Mouse (Mus musculus): ENCODE data around the gene Nln. TPM values are rescaled to one million over a fixed set of nuclear protein-coding genes. Genes with fewer than 3 reads are reported as not detected.

Gene Nln
- total and polyA plus RNA-seq, 3 experiments, result 15.4 to 229 (median 16.1) TPM

DNA sequence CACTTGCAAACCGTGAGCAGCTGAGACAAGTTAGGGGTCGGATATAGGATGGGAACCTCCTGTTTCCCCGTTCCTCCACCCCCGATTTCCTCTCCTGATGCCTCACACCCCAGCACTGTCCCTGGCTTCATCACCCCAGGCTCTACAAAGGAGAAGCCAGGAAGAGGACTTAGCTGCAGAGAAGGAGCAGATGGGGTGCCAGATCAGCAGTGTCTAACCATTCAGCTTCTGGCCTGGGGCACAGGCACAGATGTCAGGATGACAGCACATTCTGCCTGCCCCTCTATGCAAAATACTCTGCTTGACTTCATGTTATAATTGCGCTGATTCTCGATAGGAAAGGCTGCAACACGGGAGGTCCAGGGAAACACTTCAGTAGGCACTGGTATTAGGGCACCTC, 71.1 kb downstream of the Nln start:
- Histone ChIP-seq H3K27ac (ENCODE audit: control insufficient read depth, low read depth, low read length) (no peak overlapping the region), H3K27me3 (ENCODE audit: control insufficient read depth in 1 of 2, insufficient read depth in 2 of 2, low read length in 2 of 2) (no peaks in the 10 kb centered on the region), H3K4me1 (ENCODE audit: control insufficient read depth in 1 of 2, insufficient read depth in 2 of 2, low read length in 2 of 2) (peaks cover 23 to 51% of the 10 kb centered on the region in 2 experiments), H3K9me3 (replicated peaks; ENCODE audit: insufficient read depth, low read length) (no peaks in the 10 kb centered on the region), H3K79me2 (ENCODE audit: control insufficient read depth, insufficient read depth, low read length, poor library complexity) (no peaks in the 10 kb centered on the region), H3K36me3 (ENCODE audit: control insufficient read depth in 1 of 2, insufficient read depth in 2 of 2, low read length in 2 of 2) (peaks cover 0 to 45% of the 10 kb centered on the region in 2 experiments; a peak in 2 of 4 replicates), H3K4me3 (ENCODE audit: control insufficient read depth in 1 of 2, insufficient read depth in 1 of 2, low read depth in 2 of 2, low read length in 2 of 2) (no peak overlapping the region), H3K9ac (ENCODE audit: control insufficient read depth, low read depth, low read length, poor library complexity, severe bottlenecking) (no peak overlapping the region)
- TF ChIP-seq MAX (IDR thresholded peaks at IDR 0.05; ENCODE audit: low read length) (no peak), JUND (IDR thresholded peaks at IDR 0.05; ENCODE audit: low read depth, low read length) (no peak), USF2 (IDR thresholded peaks at IDR 0.05; ENCODE audit: borderline replicate concordance in 1 of 2, insufficient read depth in 1 of 2, low read depth in 1 of 2, low read length in 2 of 2) (no peak), MAZ (IDR thresholded peaks at IDR 0.05; ENCODE audit: low read depth, low read length) (no peak), ZKSCAN1 (IDR thresholded peaks at IDR 0.05; ENCODE audit: low read depth, low read length) (no peak), POLR2AphosphoS5 (IDR thresholded peaks at IDR 0.05; ENCODE audit: borderline replicate concordance, low read depth, low read length) (no peak), ZMIZ1 (IDR thresholded peaks at IDR 0.05; ENCODE audit: low read depth, low read length) (no peak)
- no peak for DNase-seq (ENCODE audit: low read depth, low spot score)

DNA sequence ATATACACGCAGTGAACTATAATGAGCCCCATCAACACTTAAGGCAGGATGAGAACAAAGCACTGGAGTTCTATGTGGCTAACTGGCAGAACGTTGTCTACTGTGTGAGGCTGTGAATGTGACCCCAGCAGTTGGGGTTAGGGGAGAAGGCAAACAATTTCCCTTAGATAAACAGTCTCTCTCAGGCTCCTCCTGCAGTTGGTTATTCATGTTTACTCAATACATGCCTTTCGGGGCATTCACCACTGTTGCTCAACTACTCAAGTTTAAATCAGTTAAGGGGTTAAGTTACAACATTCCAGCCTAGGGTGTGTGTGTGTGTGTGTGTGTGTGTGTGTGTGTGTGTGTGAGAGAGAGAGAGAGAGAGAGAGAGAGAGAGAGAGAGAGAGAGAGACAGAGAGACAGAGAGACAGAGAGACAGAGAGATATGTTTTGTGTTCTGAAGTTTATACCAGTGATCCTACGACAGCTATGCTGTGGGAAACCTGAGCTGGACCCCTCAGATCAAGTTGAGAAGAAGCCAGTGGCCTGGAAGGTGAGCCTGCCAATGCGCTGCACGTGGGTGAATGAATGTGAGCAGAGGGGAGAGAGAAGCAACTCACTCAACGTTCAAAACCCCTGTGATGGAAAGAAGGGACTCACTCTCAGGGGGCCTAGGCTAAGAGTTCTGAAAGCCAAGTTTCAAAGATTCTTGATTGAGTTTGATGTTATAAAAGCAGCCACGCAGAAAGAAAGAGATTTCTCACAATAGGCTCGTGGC, 71.7 kb downstream of the Nln start:
- peaks cover 23 to 55% of the 10 kb centered on the region in 2 experiments for H3K4me1 ChIP-seq (ENCODE audit: control insufficient read depth in 1 of 2, insufficient read depth in 2 of 2, low read length in 2 of 2)
- H3K36me3 ChIP-seq (ENCODE audit: control insufficient read depth in 1 of 2, insufficient read depth in 2 of 2, low read length in 2 of 2), result peaks cover 0 to 47% of the 10 kb centered on the region in 2 experiments; a peak in 2 of 4 replicates
- H3K27ac ChIP-seq (ENCODE audit: control insufficient read depth, low read depth, low read length), result peak overlapping the region; percentile 6; the same call in 1 of the 2 replicates
- TF ChIP-seq POLR2AphosphoS5 (IDR thresholded peaks at IDR 0.05; ENCODE audit: borderline replicate concordance, low read depth, low read length) (no peak), ELF1 (IDR thresholded peaks at IDR 0.05; ENCODE audit: low read depth, low read length) (no peak), CHD2 (IDR thresholded peaks at IDR 0.05; ENCODE audit: low read length) (no peak), BHLHE40 (IDR thresholded peaks at IDR 0.05; ENCODE audit: borderline replicate concordance, low read depth, low read length) (no peak), RAD21 (IDR thresholded peaks at IDR 0.05; ENCODE audit: low read depth, low read length) (no peak), POLR2A (IDR thresholded peaks at IDR 0.05; ENCODE audit: control insufficient read depth in 1 of 2, insufficient read depth in 1 of 2, low read depth in 1 of 2, low read length in 2 of 2, poor library complexity in 1 of 2) (no peak), E2F4 (IDR thresholded peaks at IDR 0.05; ENCODE audit: borderline replicate concordance, low read depth, low read length) (no peak), CHD1 (IDR thresholded peaks at IDR 0.05; ENCODE audit: low read depth, low read length) (no peak), USF2 (IDR thresholded peaks at IDR 0.05; ENCODE audit: borderline replicate concordance in 1 of 2, insufficient read depth in 1 of 2, low read depth in 1 of 2, low read length in 2 of 2) (no peak), TCF12 (IDR thresholded peaks at IDR 0.05; ENCODE audit: low read depth, low read length) (no peak), USF1 (IDR thresholded peaks at IDR 0.05; ENCODE audit: low read depth, low read length) (no peak), ETS1 (IDR thresholded peaks at IDR 0.05; ENCODE audit: low read depth, low read length) (no peak), KAT2A (conservative IDR thresholded peaks at IDR 0.05; ENCODE audit: low read depth, low read length) (no peak), ZKSCAN1 (IDR thresholded peaks at IDR 0.05; ENCODE audit: low read depth, low read length) (no peak), CTCF (IDR thresholded peaks at IDR 0.05 in 2 of 3, conservative IDR thresholded peaks at IDR 0.05 in 1 of 3; ENCODE audit: control insufficient read depth in 1 of 3, insufficient read depth in 1 of 3, low read depth in 2 of 3, low read length in 3 of 3, poor library complexity in 1 of 3, severe bottlenecking in 1 of 3) (no peak)
- no peaks in the 10 kb centered on the region for H3K79me2 ChIP-seq (ENCODE audit: control insufficient read depth, insufficient read depth, low read length, poor library complexity)
- no peak for DNase-seq (ENCODE audit: low read depth, low spot score)
- no peak overlapping the region for H3K9ac ChIP-seq (ENCODE audit: control insufficient read depth, low read depth, low read length, poor library complexity, severe bottlenecking)
- H3K27me3 ChIP-seq (ENCODE audit: control insufficient read depth in 1 of 2, insufficient read depth in 2 of 2, low read length in 2 of 2), result no peaks in the 10 kb centered on the region
- H3K4me3 ChIP-seq (ENCODE audit: control insufficient read depth in 1 of 2, insufficient read depth in 1 of 2, low read depth in 2 of 2, low read length in 2 of 2), result no peak overlapping the region
- no peaks in the 10 kb centered on the region for H3K9me3 ChIP-seq (replicated peaks; ENCODE audit: insufficient read depth, low read length)

All from MEL (cell line).